Mouse (Mus musculus): ENCODE measurements at regions not wholly inside any gene's neighbourhood (a gene's known extent, or its start where the extent isn't known, plus 50 kb on each side); places are given as distances from the start of the nearest gene placed in this dataset.

DNA sequence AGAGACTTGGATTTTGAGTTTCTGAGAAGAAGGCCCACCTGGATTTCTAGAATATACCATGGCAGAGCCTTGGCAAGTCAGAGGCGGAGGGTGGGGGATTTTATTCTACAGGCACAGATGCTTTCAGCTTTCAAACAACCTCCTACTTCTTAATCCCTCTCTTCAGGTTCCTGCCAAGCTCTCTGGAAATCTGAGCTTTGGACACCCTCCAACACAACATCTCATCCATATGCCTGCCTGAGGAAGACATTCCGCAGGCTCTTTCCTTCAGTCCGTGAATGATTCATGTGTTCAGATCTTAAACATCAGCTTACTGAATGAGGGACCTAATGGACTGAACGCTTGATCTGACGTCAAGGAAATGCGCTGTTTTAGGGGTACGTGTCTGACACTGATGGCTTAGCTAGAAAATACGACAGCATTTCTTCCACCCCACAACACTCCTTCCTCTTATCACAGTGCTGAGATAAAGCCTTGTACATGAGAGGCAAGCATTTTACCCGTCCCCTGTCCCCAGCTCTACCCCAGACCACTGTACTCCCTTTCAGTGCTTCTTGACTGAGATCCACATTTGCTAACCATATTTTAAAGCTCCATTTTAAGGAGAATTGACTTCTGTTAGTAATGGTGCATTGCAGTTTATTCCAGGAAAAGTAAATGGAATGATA lies 97.0 kb upstream of the Galnt5 start:
- no peak for TF ChIP-seq POLR2A (IDR thresholded peaks at IDR 0.05; ENCODE audit: low read depth, low read length)
- no peak for TF ChIP-seq CTCF (IDR thresholded peaks at IDR 0.05; ENCODE audit: borderline replicate concordance, insufficient read depth, low read length)

Measured in embryonic fibroblast, embryonic 13.5 days (primary cell).